Mouse (Mus musculus) A20 (cell line): ENCODE measurements around the gene Lrrc27.

Experiments
- DNase-seq: peaks from one replicate; pipeline ENCODE4 v3.0.0-alpha.2; 2011; ENCODE audit warnings: low read depth, low spot score

Gene Lrrc27

DNA sequence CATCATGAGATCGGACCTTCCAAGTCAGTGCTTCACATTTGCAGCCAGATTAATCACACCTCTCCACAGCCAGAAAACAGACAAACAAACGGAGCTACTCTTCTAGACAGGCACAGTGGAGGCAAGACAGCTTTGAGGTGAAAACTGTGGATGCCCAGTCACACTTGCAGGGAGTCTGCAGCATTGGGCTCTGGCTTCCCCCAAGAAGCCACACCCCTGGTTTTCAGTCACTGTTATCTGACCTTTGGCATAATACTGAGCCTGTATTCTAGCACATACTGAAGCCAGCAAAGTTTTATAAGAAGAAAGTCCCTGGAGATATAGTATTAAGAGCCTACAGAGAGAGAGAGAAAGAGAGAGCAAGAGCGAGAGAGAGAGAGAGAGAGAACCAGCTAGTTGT, 26.6 kb downstream of the Lrrc27 start:
- DNase-seq = no peak

DNA sequence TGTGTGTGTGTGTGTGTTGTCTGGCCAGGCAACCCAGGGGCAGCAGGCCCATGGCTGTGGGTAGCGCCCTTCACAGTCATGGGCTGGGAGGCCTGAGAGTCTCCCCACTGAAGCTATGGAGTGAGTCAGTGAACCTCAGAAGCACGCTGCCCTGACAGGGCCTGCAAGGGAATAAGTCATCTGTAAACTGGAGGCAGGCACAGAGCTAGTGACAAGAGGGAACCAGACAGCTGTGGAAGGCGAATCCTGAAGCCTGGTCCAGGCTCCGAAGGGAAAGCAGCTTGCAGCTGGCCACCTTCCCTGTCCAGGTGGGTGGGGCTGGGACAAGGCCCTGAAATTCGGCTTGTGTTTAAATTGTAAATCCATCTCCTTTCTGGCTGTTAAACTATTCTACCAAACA, 33.3 kb downstream of the Lrrc27 start:
- DNase-seq = no peak

DNA sequence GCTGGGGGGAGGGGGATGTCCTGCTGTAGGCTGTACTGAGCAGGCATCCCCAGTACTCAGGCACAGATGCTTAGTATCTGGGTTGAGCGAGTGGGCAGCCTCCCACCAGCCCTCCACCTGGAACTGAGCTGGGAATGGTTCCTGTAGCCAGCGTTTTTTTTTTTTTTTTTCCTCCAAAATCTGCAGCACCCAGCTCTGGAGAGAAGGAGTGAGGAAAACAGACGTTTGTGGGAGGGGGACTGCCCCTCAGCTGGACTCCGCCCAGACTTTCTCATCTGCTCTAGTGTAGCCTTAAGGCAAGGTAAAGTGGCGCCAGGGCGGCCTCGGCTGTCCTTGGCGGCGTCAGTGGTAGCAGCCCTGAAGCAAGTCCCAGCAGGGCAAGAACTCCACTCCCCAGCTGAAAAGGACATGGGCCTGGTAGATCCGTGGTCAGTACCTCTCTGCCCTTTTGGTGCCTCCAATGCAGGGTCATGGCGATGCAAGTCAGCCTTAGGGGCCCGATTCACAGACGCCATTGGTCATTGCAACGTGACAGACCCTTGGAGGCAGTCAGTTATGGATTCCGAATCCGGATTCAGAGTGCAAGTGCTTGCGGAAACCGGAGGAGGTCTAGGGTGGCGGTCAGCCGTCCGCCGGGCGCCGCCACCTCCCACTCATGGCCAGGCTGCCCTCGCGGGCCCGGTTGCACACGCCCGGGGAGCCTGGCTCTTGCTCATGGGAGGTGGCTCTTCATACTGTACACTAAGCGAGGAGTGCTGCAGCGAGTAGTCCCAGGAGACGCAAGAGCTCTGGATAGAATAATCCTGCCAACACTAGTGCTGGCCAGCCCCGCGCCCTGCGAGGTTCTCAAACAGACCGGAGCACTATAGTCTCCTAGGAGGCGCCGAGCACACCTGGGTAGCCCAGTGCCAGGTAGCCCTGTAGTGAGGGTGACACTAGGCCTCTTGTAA, 34.4 kb downstream of the Lrrc27 start:
- DNase-seq = no peak

DNA sequence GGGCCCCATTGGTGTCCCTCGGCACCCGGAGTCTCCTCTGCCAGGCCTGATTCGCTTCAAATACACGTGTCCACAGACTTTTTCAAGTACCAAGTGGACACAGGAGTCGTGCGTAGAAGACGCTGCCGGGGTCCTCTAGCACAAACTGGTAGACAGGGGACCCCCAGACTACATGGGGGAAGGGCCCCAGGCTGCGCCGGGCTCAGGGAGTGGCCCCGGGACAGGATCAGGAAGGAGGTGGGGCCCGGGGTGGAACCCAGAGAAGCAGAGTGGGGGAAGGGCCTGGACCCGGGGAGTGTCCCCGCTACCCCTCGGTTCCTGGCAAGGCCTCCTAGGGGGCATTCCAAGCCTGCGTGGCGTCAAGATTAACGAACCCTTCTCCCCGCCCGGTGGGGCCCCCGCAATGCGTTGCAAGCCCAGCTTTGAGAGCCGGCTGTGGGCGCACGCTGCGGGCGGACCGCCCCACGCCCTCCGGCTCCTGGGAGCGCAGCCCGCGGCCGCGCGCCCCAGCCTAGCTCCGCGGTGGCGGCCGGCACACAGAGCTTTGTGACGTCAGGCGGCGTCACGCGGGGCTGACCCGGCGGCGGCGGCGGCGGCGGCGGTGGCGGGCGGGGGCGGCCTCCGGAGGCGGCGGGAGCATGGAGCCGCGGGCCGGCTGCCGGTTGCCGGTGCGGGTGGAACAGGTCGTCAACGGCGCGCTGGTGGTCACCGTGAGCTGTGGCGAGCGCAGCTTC, 35.3 kb downstream of the Lrrc27 start, which contains the start of gene Pwwp2b:
TSS of gene Pwwp2b (plus strand) at position 602 of the 734 bp plus-strand sequence.
- peak; percentile 24 for DNase-seq

DNA sequence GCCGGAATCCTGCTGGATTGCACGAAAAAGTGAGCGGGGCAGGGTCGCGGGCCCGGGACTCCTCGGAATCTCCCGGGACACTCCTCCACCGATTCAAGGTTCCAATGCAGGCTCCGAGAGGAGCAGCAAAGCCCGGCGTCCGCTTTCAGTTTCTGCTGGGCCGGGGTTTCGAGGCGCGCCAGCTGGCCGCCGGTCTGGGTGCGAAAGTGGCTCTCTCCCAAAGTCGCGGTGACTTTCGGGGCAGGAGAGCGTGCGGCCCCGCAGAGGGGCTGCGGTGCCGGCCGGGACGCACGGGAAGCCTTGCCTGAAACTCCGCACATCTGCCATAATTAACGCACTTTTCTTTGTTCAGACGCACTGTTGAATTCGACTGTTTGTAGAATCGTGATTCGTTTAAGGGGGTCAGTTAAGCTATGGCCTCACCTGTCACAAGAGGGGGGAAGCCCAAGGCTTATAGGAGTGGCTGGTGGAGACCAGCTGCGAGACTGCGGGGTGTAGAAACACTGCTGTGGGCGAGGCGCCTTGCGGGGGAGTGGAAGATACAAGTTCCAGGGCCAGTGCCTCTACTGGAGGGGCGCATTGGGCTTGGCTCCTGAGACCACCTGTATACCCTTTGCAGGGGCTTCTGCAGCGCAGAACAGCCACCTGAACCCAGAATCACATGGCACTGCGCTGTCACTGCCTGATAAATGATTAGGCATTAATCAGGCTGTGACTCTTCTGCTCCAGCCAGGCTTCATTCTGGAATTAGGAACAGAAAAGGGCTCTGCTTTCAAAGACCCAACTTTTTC, 36.0 kb downstream of the Lrrc27 start:
- peak; percentile 17 for DNase-seq

DNA sequence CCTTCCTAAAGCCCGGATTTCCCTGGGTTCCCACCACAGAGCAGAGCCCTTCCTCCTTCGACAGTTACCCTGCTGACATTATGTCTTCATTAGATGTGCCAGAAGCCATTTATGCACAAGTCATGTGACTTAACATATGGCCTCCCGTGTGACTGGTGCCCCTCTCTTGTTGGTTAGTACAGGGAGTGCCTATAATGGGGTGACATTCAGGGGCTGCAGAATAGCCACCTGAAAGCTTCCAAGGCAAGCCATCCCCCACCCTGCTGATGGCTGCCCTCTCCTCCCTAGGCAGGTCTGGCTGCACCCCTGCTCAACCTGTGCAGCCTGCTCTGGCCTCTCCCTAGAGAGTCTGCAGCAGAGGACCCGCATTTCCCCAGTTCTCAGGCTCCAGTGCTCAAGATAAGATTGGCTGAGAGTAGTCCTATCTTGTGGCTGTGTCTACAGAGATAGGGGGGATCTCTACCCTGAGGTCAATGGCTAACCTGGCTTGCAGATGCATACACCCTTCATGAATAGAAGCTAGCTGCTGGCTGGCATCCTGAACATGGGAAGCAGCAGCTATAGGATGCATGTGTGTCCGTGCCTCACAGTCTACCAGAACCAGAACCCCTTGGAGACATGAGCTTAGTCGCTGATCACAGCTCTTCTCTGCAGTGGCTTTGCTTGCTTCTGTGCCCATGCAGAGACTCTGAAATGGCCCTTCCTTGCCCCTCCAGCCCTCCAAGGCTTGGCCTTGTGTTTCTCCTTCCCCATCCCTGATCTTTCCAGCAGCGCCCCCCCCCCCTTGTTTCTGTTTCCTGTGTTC, 36.8 kb downstream of the Lrrc27 start:
- DNase-seq = no peak

DNA sequence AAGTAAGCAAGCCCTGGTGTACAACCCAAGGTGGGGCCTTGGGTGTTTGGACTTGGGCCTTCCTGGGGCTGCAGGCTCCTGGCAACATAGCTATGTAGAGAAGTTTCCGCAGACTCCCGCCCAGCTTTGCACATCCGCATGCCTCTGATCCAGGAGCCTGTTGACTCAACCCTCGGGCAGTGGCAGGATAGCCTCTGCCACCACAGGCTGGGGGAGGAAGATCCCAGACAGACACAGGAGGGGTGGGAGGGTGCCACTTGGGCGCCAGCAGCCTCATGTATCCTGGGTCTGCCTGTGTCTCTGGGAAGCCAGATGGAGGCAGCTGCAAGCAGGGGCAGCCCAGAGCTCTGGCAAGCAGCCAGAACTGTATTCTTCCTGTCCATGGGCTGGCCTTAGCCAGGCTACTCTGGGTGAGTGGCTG, 39.1 kb downstream of the Lrrc27 start:
- DNase-seq = no peak

DNA sequence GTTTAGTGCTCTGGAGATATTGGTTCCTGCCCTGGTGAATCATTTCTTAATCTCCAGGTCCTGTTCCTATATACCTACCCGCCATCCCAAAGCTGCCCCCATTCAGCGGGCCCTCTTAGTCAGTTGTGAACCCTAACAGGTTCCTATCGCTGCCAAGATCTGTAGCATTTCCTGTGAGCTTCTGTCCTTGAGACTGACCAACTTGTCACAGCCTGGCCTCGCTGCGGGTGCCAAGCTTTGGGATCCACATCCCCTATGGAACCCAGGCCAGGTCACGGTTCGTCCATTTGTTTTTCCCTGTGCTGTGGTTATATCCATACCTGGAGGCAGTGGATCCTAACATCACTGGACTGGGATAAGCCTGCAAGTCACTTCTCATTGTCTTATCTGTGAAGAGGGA, 39.8 kb downstream of the Lrrc27 start:
- DNase-seq = no peak

DNA sequence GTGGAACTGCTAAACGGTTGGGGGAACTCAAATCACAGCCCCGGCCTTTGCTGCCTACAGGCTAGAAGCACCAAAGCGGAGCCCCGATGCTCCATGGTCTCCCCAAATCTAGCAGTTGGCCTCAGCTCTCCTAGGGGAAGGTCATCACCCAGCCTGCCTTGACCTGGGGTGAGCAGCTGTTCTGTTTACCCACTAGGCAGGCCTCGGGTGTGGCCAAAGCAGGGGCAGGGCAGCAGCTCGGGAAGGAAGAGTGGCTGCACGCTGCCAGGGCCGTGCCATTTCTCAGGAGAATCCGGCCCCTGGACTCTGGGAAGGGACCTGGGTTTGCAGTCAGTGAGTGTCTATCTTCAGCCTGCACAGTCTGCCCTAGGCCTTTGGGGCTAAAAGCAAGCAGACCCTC, 40.2 kb downstream of the Lrrc27 start:
- no peak for DNase-seq

DNA sequence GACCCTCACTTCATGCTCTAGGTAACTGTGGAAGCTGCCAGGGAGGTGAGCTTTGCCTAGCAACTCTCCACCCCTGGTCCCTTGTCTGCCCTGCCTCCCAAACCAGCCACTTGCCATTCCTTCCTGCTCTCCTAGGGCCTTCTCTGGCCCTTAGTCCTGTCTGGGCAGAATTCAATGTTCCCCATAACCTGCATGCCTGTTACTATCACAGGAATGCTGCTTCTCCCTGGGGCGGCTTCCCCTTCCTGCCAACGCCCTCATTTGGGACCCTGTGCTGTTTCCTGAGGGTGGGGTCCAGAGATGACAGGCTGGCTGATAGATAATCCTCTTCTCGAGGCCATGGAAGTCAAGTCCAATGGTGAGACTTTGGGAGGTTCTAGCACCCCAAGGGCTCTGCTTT, 40.7 kb downstream of the Lrrc27 start:
- DNase-seq = no peak

DNA sequence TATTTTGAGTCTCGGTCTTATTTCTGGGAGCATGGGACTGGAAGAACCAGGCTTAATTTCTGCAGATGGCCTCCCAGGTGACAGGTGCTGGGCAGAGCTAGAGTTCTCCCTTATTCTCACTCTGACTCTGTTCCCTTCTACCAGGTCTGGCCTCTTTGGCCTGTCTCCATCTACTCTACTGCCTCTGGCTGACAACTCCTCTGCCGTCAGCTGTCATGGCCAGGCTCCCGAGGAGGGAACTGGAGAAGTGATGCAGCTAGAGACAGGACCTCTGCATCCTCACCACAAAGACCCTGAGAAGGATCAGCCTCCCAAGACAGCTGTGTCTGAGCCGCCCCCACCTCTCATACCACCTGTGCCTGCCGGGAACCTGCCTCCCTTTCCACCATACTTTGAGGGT, 41.8 kb downstream of the Lrrc27 start:
- DNase-seq = no peak

DNA sequence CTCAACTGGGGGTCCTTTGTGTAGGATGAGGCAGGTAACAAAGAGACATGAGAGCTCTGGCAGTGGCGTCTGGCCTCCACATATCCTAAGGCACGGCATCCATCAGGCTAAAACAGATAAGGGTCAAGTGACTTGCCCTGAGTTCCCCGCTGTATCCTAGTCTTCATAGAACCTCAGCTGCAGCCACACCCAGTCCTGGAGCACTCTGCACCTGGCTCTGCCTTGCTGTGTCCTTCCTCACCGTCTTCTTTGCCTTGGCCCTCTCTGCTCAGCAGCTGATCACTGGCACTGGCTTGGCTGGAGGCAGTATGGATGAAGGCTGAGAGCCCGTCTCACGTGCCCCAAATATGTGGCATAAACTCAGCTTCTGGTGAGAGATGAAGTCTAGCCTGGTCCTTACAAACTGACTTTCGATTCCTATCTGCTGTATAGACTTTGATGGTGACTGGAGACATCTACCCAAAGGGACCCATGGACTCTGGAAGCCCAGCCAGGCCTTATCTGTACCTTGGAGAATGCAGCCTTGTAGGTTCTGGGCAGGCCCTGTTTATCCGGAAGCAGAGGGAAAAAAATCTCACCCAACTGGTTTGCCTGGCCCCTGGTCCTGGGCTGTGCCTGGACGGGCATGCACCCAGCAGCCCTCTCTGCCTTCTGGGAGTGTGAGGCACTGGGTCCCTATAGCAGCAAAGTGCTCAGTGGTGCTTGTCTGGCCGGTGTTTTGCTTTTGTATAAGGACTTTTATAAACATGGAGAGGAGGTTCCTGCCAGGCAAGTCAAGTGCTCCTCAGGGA, 45.2 kb downstream of the Lrrc27 start:
- no peak for DNase-seq

DNA sequence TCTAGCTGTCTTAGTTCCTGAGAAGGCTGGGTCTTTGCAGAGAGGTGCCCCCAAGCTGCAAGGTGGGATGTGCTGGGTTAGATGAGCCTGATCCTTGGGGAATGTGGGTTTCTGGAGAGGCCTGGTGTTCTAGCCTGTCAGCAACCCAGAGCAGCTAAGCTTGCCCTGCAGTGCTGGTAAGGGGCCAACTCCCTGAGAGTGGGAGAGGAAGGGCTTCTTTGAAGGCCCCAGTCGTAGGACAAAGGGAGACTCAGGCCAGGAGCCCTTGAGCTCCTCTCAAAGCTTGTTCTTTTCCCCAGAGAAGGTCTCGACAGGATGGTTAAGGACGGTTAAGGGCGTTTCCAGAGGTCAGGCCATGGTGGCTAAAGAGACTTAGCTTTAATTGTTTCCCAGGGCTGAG, 51.5 kb downstream of the Lrrc27 start:
- DNase-seq = no peak

DNA sequence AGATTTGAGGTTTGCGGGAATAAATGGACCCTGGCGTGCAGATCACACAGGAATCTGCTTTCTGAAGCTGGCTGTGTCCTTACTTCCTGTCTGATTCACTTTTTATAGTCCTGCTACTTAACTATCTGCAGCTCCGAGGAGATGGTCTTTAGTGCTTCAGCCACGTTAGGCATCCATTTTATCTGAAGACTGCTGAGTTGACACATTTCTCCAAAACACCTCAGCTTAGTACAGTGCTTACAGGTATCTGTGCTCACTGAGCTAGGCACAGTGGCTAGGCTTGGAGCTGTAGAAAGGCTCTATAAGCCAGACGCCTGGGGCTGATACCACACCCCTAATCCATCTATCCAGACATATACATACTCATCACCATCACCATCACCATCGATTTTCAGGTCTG, 52.8 kb downstream of the Lrrc27 start:
- no peak for DNase-seq

DNA sequence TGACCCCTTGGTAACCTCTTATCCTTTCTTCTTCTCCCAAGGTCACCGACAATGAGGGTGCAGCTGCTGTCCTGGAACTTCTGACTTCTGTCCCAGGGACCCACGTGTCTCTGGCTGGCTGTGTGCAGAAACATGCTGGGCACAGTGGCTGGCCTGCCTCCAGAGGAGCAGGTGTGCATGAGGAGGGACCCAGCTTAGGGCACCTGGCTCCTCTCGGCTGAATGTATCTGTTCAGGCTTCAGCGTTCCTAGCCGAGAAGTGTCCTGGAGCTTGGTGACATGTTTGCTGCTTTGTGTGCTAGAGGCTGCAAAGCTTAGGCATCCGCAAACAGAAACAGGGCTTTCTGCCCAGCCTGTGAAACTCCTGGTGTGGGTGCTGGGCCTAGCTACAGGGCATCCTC, 53.6 kb downstream of the Lrrc27 start:
- DNase-seq = no peak

DNA sequence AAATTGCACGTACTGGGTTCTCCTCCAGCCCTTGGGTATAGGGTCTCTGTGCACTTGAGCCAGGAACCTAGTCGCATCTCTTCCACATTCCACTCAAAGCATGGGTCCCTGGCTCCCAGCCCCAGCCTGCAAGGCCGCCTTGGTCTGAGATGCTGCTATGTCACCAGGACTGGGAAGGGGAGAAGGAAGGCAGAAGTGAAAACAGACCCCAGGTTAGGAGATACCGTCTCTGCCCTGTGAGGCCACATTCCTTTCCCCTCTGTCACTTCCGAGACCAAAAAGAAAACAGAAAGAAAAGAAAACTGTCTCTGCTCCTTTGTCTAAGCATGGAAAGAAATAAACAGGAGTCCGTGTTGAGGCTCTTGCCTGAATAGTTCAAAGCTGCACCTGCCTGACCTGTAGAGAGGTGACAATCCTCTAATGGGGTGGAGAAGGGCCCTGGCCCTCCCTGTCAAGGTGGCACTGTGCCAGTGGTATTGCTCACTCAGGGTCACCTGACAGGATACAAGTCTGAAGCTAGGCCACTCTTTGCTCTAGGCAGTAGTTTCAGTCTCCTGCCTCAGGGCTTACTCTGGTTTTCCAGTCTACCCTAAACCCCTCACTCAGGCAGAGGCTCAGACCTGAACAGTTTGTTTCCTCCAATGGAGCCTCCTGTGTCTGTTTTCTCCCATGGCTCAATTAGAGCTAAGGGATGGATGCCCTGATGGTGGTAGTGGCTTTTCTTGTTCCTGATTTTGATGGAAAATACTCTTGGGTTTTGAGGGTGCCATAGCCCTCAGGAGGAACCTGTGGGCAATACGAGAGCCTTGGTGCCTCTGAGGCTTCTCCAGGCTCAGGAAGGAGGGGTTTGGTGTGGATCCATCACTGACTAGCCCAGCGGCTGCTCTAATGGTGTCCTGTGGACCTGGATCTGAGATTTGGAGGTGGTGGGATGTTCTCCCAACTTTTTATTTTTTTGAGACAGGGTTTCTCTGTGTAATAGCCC, 54.4 kb downstream of the Lrrc27 start:
- no peak for DNase-seq

DNA sequence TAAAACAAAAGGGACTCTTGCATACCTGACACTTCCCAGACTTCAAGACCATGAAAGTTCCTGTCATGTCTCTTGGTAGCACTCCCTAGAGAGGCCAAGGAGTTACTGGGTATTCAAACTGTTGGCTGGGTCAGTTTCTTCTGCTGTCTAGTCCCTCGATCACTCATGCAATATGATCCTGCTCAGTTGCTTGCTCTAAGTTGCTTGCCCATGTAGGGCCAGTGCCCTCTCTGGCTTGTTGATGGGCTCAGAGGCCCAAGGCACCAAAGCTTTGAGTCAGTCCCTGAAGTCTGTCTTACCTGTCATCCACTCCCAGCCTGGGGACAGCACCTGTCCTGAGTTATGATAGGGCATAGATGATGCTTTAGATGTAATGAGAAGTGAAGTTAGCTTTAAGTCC, 58.0 kb downstream of the Lrrc27 start:
- no peak for DNase-seq

DNA sequence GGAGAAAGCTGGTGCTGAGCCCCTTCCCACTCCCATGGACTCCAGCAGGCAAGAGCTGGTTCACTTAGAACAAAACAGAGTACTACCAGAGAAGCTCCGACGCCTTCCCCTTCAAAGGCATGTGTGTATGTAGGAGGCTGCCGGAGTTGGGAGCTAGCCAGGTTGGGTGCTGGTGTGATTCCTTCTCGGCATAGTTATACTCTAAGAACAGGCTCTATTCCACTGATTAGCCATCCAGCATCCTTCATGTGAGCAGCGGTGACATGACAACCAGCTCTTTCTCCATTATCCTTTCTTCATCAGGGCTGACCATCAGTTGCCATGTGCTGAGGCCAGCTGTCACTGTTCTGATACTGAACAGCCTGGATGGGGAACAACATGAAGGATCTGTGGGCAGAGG, 59.1 kb downstream of the Lrrc27 start:
- no peak for DNase-seq
